Mouse (Mus musculus) megakaryocyte, embryonic 14.5 days (primary cell): ENCODE results near the gene Tex261.

Experiments used
- FLI1 ChIP-seq: IDR thresholded peaks from 2 replicates; pipeline ENCODE4 v1.6.1; 2012; ENCODE audit warnings: low read length, inconsistent platforms, mixed read lengths
- GATA1 ChIP-seq: IDR thresholded peaks from 3 replicates; pipeline ENCODE4 v1.6.1; 2012; ENCODE audit warnings: mixed read lengths, low read length, inconsistent platforms, borderline replicate concordance

- TF ChIP-seq GATA1 = no peak
- TF ChIP-seq FLI1 = no peak
Observed at GRCm38 (mm10) chr6:83722526-83722925, 53.1 kb downstream of the Tex261 start.
